Mouse (Mus musculus) retina, postnatal 1 day (tissue): ENCODE measurements around the gene Muc5b.

ENCODE experiments used
- DNase-seq: peaks from one replicate; pipeline ENCODE4 v3.0.0-alpha.2; 2012

The Muc5b gene

DNA sequence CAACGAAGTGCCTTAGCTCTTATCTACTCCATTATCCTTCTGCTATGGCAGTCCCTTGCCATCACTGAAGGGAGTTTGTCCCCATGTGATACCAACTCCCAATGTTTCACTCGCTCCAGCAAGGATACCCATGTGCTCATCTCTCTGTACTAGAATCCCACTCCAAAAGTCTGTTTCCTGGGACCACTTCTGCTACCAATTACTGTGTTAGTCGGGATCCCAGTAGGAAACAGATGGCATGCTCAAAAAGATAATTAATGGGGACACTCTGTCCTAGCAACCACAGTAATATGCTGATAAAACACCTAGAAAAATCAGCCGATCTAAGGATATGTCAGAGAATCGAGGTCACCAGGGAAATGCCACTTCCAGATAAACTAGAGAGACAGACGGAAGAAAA, 69.7 kb downstream of the Muc5b start:
- DNase-seq = no peak

DNA sequence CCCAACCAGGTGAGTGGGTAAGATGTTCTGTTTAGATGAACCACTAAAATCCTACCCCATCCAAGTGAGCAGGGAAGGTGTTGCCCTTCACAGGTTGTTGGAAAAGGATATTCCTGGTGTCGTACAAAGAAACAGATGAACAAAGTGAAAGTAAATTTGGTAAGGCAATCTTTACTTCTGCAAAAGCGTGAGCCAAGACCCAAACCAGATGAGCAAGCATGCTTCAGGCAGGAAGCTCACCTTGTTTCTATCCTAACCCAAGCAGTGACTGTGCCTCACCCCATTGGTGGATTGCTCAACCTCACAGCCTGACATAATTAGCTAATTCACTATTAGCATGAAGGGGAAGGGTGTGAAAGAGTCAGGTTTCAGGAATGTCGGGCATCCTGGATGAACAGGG, 72.4 kb downstream of the Muc5b start:
- no peak for DNase-seq

DNA sequence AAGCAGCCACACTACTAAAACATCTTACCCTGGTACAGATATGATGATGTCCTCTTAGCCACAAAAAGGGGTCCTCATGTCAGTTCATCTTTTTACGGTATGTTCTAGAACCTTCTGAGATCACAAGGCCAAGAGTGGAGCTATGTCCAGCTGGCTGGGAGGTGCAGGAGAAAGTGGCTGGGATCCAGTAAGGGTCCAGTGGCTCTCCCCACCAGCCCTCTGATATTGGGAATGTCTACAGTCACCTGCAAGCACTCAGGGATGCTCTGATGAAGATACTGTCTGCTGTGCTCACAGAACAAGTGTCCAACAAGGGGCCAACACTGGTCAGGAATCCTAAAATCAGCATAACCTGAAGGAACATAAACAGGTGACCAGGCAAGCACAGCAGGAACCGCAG, 79.5 kb downstream of the Muc5b start, which contains the start of gene Tollip:
Gene Tollip, minus strand, starts transcription at position 101 of the 400 bp plus-strand sequence.
- no peak for DNase-seq
